Mouse (Mus musculus): ENCODE data around the gene Ung. TPM values are rescaled to one million over a fixed set of nuclear protein-coding genes. Genes with fewer than 3 reads are reported as not detected.

Gene Ung
- polyA plus RNA-seq, 1 experiment: 29.5 TPM

DNA sequence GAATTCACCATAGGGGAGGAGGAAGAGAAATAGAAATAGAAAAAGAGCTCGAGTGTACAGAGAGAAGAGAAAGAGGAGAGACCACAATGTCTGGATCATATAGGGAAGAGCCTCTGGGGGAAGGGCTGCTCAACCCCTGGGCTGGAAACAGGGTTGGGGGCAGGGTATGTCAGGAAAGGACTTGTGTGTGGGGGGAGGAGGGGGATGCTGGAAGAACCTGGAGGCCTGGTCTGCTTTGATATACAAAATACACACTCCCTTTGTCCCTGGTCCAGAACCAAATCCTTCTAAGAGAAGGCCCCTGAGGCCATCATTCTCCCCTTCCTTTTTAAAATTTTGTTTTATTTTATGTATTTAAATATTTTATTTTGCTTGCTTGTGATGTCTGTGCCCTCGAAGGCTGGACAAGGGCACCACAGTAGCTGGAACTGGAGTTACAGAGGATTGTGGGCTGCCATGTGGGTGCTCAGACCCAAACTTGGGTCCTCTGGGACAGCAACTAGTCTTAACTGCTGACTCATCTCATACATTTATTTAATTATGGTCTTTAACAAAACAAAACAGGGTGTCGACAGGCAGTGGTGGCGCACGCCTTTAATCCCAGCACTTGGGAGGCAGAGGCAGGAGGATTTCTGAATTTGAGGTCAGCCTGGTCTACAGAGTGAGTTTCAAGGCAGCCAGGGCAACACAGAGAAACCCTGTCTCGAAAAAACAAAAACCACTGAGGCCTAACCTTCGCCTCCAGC is 3.5 kb upstream of the Ung start:
- no peaks in the 10 kb centered on the region; the same call in 1 of the 2 replicates for H3K4me1 ChIP-seq (ENCODE audit: control insufficient read depth, insufficient read depth, low read length)
- WGBS: 74% methylated on average over 7 of the region's 7 CpGs
- H3K4me3 ChIP-seq (replicated peaks; ENCODE audit: control insufficient read depth, low read depth, low read length): no peak overlapping the region
- H3K27ac ChIP-seq (ENCODE audit: control insufficient read depth, insufficient read depth, low read depth, low read length, poor library complexity): no peak overlapping the region
- TF ChIP-seq POLR2A (IDR thresholded peaks at IDR 0.05; ENCODE audit: borderline replicate concordance, control insufficient read depth, low read depth, low read length) (no peak), CTCF (IDR thresholded peaks at IDR 0.05; ENCODE audit: control insufficient read depth, insufficient read depth, low read length) (no peak)

DNA sequence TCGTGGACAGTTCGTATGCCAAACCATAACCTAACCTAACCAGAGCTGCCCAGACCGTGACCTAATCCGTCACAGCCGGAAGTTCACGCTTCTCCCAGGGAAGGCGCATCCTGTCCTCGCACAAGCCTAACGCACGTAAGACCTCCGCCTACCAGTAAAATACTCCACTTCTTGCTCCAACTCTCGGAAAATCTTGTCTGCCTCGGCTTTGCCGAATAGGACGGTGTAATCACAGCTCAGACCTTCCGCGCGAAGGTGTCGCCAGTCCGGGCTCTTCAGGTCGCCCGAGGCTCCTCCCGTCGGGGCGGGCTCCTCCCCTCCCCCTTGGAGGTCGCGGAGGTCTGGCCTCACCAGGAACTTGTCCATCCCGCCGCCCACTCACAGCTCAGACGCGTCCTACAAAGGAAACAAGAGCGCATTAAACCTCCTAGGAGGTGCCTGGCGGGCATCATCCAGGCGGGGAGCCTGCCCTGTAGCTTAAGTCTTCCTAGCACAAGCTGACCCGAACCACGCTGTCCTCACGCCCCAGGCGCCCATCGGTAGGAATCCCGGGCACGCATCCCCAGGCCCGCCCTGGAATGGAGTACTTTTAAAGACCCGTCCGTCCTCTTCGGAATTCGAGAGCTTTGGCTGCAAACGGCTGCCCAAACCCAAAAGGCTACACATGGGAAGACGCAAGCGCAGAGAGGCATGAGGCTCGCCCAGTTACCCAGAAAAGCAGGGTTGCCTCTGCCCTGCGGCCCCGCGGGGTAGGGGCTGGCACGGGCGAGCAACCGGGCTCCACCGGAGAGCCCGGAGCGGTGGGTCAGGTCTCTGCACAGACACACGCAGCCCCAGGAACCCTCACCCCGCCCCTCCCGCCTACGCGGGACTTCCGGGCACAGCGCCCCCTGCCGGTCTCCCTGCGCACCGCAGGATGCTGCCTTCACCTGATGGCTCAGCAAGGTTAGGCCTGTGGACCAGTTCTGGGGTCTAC is 2.5 kb upstream of the Ung start, which contains the start of gene Alkbh2:
Alkbh2 (minus strand) TSS at position 845 of the 976 bp plus-strand sequence.
- peak; percentile 94 for TF ChIP-seq CTCF (IDR thresholded peaks at IDR 0.05; ENCODE audit: control insufficient read depth, insufficient read depth, low read length)
- TF ChIP-seq POLR2A (IDR thresholded peaks at IDR 0.05; ENCODE audit: borderline replicate concordance, control insufficient read depth, low read depth, low read length): peak; percentile 40; the same call in 1 of the 2 replicates
- peak within 1 kb of the TSS; percentile 74 for H3K4me3 ChIP-seq (replicated peaks; ENCODE audit: control insufficient read depth, low read depth, low read length)
- H3K27ac ChIP-seq (ENCODE audit: control insufficient read depth, insufficient read depth, low read depth, low read length, poor library complexity): peak within 1 kb of the TSS; percentile 0; the same call in 1 of the 2 replicates
- H3K4me1 ChIP-seq (ENCODE audit: control insufficient read depth, insufficient read depth, low read length): no peaks in the 10 kb centered on the region; the same call in 1 of the 2 replicates
- 2% methylated on average over 69 of the region's 69 CpGs for WGBS

DNA sequence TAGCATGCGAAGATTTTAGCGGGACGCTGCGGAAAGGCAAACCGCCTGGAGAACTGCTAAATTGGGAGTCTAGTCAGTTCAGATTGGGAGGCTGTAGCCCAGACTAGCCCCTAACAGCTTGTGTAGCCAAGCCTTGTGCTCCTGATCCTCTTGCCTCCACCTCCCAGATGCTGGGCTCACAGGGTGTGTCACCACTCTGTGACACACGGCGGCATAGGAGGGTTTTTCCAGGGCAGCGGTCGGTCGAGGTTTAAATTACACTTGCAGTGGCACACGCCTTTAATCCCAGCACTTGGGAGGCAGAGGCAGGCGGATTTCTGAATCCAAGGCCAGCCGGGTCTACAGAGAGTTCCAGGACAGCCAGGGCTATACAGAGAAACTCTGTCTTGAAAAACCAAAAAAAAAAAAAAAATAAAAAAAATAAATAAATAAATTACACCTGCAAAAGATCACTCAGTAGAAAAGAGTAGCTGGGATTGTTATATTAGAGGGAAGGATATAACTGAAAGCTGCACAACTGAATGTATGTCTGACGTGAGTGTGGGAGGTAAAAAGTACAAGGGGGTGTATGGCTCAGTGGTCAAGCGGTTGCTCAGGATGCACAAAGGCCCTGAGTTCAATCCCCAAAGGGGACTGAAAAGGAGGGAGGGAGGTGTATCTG is 506 bp upstream of the Ung start:
- TF ChIP-seq CTCF (IDR thresholded peaks at IDR 0.05; ENCODE audit: control insufficient read depth, insufficient read depth, low read length) (no peak), POLR2A (IDR thresholded peaks at IDR 0.05; ENCODE audit: borderline replicate concordance, control insufficient read depth, low read depth, low read length) (no peak)
- Histone ChIP-seq H3K27ac (ENCODE audit: control insufficient read depth, insufficient read depth, low read depth, low read length, poor library complexity) (no peak overlapping the region), H3K4me3 (replicated peaks; ENCODE audit: control insufficient read depth, low read depth, low read length) (no peak overlapping the region), H3K4me1 (ENCODE audit: control insufficient read depth, insufficient read depth, low read length) (no peaks in the 10 kb centered on the region; the same call in 1 of the 2 replicates)
- WGBS: 80% methylated on average over 15 of the region's 15 CpGs

DNA sequence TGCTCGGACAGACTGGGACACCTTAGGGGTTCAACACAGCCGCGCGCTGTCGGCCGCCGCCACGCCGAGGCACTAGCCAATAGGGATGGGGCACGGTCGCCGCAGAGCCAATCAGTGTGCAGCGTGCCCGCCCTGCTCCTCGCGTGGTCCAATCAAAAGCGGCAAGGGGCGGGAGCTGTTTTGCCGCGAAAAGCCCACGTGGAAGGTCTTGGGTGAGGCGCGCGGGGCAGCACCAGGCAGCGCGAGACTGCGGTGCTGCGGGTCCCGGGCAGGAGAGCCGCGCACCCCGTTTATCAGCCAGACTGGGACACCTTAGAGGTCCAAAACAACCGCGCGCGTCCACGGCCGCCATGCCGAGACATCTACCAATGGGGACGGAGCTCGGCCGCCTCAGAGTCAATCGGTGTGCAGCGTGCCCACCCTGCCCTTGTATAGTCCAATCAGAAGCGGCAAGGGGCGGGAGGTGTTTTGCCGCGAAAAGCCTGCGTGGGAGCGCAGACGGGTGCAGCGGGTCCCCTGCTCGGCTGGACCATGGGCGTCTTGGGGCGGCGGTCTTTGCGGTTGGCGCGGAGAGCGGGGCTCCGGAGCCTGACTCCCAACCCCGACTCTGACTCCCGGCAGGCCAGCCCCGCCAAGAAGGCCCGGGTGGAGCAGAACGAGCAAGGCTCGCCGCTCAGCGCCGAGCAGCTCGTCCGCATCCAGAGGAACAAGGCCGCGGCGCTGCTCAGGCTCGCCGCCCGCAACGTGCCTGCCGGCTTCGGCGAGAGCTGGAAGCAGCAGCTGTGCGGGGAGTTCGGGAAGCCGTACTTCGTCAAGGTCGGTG is 723 bp downstream of the Ung start:
- under 1% methylated on average over 87 of the region's 87 CpGs for WGBS
- no peak for TF ChIP-seq CTCF (IDR thresholded peaks at IDR 0.05; ENCODE audit: control insufficient read depth, insufficient read depth, low read length)
- peak; percentile 41; the same call in 1 of the 2 replicates for TF ChIP-seq POLR2A (IDR thresholded peaks at IDR 0.05; ENCODE audit: borderline replicate concordance, control insufficient read depth, low read depth, low read length)
- Histone ChIP-seq H3K4me1 (ENCODE audit: control insufficient read depth, insufficient read depth, low read length) (no peaks in the 10 kb centered on the region; the same call in 1 of the 2 replicates), H3K4me3 (replicated peaks; ENCODE audit: control insufficient read depth, low read depth, low read length) (peak overlapping the region; percentile 65), H3K27ac (ENCODE audit: control insufficient read depth, insufficient read depth, low read depth, low read length, poor library complexity) (peak overlapping the region; percentile 49)

DNA sequence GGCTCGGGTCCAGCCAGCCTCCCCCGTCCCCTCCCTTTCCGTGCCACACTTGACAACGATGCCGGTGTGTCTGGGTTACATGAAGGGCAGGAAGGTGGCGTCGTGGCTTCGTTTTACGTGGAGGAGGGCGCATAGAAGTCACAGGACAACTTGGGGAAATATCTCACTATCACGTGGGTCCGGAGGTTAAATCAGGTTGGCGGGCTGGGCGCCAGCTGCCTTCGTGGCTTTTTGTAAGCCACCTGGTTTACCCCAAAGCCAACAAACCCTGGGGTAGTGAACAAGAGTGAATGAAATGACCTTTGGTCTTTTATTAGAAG is 1.3 kb downstream of the Ung start:
- TF ChIP-seq CTCF (IDR thresholded peaks at IDR 0.05; ENCODE audit: control insufficient read depth, insufficient read depth, low read length) (0 out of 2 replicates have a peak, but pooled peaks have one; percentile 4), POLR2A (IDR thresholded peaks at IDR 0.05; ENCODE audit: borderline replicate concordance, control insufficient read depth, low read depth, low read length) (no peak)
- Histone ChIP-seq H3K4me1 (ENCODE audit: control insufficient read depth, insufficient read depth, low read length) (no peaks in the 10 kb centered on the region; the same call in 1 of the 2 replicates), H3K4me3 (replicated peaks; ENCODE audit: control insufficient read depth, low read depth, low read length) (peak overlapping the region; percentile 65), H3K27ac (ENCODE audit: control insufficient read depth, insufficient read depth, low read depth, low read length, poor library complexity) (peak overlapping the region; percentile 49)
- under 1% methylated on average over 15 of the region's 15 CpGs for WGBS

DNA sequence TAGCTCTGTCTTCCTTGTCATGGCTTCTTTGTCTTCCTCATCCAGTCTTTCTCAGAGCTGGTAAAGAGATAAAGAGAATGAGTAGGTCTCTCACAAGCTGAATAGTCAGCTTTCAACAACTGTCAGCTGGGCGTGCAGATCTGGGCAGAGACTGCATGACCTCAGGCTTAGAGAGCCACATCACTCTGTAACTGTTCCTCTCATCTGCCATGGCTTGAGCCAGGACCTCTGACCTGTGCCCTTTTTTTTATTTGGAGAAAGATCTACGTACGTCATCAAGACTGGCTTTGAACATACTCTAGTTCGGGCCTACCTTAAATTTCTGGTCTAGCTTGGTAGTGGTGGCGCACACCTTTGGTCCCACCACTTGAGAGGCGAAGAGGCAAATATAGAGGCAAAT is 2.7 kb downstream of the Ung start:
- Histone ChIP-seq H3K4me1 (ENCODE audit: control insufficient read depth, insufficient read depth, low read length) (no peaks in the 10 kb centered on the region), H3K27ac (ENCODE audit: control insufficient read depth, insufficient read depth, low read depth, low read length, poor library complexity) (no peak overlapping the region), H3K4me3 (replicated peaks; ENCODE audit: control insufficient read depth, low read depth, low read length) (no peak overlapping the region)
- WGBS: 90% methylated on average over 6 of the region's 6 CpGs
- TF ChIP-seq POLR2A (IDR thresholded peaks at IDR 0.05; ENCODE audit: borderline replicate concordance, control insufficient read depth, low read depth, low read length): no peak
- TF ChIP-seq CTCF (IDR thresholded peaks at IDR 0.05; ENCODE audit: control insufficient read depth, insufficient read depth, low read length): no peak

DNA sequence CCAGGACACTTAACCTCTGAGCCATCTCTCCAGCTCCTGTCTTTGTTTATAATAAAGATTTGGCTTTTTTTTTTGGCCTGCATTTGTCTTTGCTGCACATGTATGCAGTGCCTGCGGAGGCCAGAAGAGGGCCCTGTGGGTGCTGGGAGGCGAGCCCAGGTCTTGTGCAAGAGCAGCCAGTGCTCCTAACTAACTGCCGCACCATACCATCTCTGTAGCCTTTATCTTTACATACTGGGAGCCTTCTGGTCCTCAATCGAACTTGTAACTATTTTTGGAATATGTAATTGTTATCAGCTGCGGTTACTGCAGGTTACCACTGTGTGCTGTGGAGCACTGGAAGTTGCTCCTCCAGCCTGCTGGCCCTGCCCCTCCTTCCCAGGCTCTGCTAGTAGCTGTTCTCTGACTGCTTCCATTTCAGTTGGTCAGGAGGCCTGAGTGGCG is 3.9 kb downstream of the Ung start:
- no peak overlapping the region for H3K4me3 ChIP-seq (replicated peaks; ENCODE audit: control insufficient read depth, low read depth, low read length)

More for the DNA sequence above, 3.9 kb downstream of the Ung start:
- 37% methylated on average over 6 of the region's 6 CpGs for WGBS
- no peak overlapping the region for H3K27ac ChIP-seq (ENCODE audit: control insufficient read depth, insufficient read depth, low read depth, low read length, poor library complexity)
- H3K4me1 ChIP-seq (ENCODE audit: control insufficient read depth, insufficient read depth, low read length): no peaks in the 10 kb centered on the region; the same call in 1 of the 2 replicates
- TF ChIP-seq CTCF (IDR thresholded peaks at IDR 0.05; ENCODE audit: control insufficient read depth, insufficient read depth, low read length) (0 out of 2 replicates have a peak, but pooled peaks have one; percentile 6), POLR2A (IDR thresholded peaks at IDR 0.05; ENCODE audit: borderline replicate concordance, control insufficient read depth, low read depth, low read length) (no peak)

All from bone marrow, adult 2 months (tissue).